Mouse (Mus musculus): ENCODE results near the gene Tprn.

GRCm38 (mm10) chr2:25273010-25273409, 10.6 kb downstream of the Tprn start:
- TF ChIP-seq CTCF (conservative IDR thresholded peaks at IDR 0.05 in 1 of 2, IDR thresholded peaks at IDR 0.05 in 1 of 2; ENCODE audit: low read depth in 2 of 2, low read length in 2 of 2): no peak
- no peak for TF ChIP-seq KAT2A (IDR thresholded peaks at IDR 0.05; ENCODE audit: insufficient replicate concordance, low read length)
- no peak for TF ChIP-seq MEF2A (IDR thresholded peaks at IDR 0.05; ENCODE audit: borderline replicate concordance, low read depth, low read length)
- no peak for TF ChIP-seq MAZ (IDR thresholded peaks at IDR 0.05; ENCODE audit: low read depth, low read length)
- TF ChIP-seq NELFE (IDR thresholded peaks at IDR 0.05; ENCODE audit: low read depth, low read length): no peak
- TF ChIP-seq MAX (IDR thresholded peaks at IDR 0.05; ENCODE audit: low read length): no peak
- TF ChIP-seq POLR2A (IDR thresholded peaks at IDR 0.05; ENCODE audit: low read depth, low read length): no peak
- TF ChIP-seq RAD21 (IDR thresholded peaks at IDR 0.05; ENCODE audit: low read depth, low read length): no peak
- TF ChIP-seq MAFK (IDR thresholded peaks at IDR 0.05; ENCODE audit: insufficient replicate concordance, low read length): no peak
- TF ChIP-seq EP300 (IDR thresholded peaks at IDR 0.05; ENCODE audit: low read length): no peak
